ENCODE assay signal across 12 mouse cellular contexts in genomic region chr1:125702326-125702725, GRCm38 (mm10). TPM values are rescaled to one million over a fixed set of nuclear protein-coding genes. Genes with fewer than 3 reads are reported as not detected.
DNase-seq lines count a peak whose midpoint lies in the region; ATAC-seq and TF ChIP-seq lines count a peak whose summit lies in the region.
"Had no signal": no experiment of that assay in that cellular context is flagged by ENCODE, and none has a peak within 500 bp of the region (broad histone marks: within the 10 kb centered on the region; RNA-seq: fewer than 3 reads in every experiment).

No protein-coding gene starts in this region.

- no peaks in the 10 kb centered on the region for H3K4me1 ChIP-seq in kidney, embryonic 14.5 days (ENCODE audit: control insufficient read depth, insufficient read depth, low read length)
- peaks cover 15% of the 10 kb centered on the region for H3K4me1 ChIP-seq in heart, embryonic 16.5 days (ENCODE audit: control insufficient read depth, insufficient read depth, low read length)
- H3K4me1 ChIP-seq in neural tube, embryonic 15.5 days, result no peaks in the 10 kb centered on the region; the same call in none of the 2 replicates
- H3K4me1 ChIP-seq: megakaryocyte, embryonic 14.5 days had no signal

- H3K4me3 ChIP-seq in kidney, embryonic 14.5 days (ENCODE audit: low read length), result no peak overlapping the region
- no peak overlapping the region for H3K4me3 ChIP-seq in C2C12 (ENCODE audit: insufficient read depth, poor library complexity, severe bottlenecking)
- H3K4me3 ChIP-seq in heart, embryonic 16.5 days (ENCODE audit: low read length), result no peak overlapping the region
- H3K4me3 ChIP-seq in neural tube, embryonic 15.5 days (replicated peaks), result no peak overlapping the region
- H3K4me3 ChIP-seq: layer of hippocampus, adult 2 months; megakaryocyte, embryonic 14.5 days had no signal

- no peaks in the 10 kb centered on the region for H3K27me3 ChIP-seq in kidney, embryonic 14.5 days (ENCODE audit: control insufficient read depth, insufficient read depth, low read length)
- H3K27me3 ChIP-seq in C2C12 (ENCODE audit: control insufficient read depth, insufficient read depth, insufficient read length), result no peaks in the 10 kb centered on the region
- H3K27me3 ChIP-seq in heart, embryonic 16.5 days (ENCODE audit: control insufficient read depth, insufficient read depth, low read length), result no peaks in the 10 kb centered on the region
- H3K27me3 ChIP-seq in neural tube, embryonic 15.5 days (replicated peaks), result no peaks in the 10 kb centered on the region
- H3K27me3 ChIP-seq: megakaryocyte, embryonic 14.5 days had no signal

- peak; percentile 12 to 24 for DNase-seq in kidney, postnatal 36 days
- peak; percentile 58 for DNase-seq in adrenal gland, postnatal 10 days
- DNase-seq in urinary bladder, postnatal 36 days (ENCODE audit: low spot score in 2 of 2), result no peak
- DNase-seq: cerebellum, adult 18-20 months; thymus, postnatal 25 days had no signal

- no peaks in the 10 kb centered on the region for H3K9me3 ChIP-seq in kidney, embryonic 14.5 days (ENCODE audit: control insufficient read depth, low read length)
- H3K9me3 ChIP-seq in heart, embryonic 16.5 days (replicated peaks; ENCODE audit: control insufficient read depth, low read length), result no peaks in the 10 kb centered on the region
- H3K9me3 ChIP-seq in neural tube, embryonic 15.5 days (replicated peaks), result no peaks in the 10 kb centered on the region

- ATAC-seq in kidney, embryonic 14.5 days (ENCODE audit: low FRiP score, low TSS enrichment), result no peak
- peak; percentile 80 for ATAC-seq in heart, embryonic 16.5 days (replicated peaks; ENCODE audit: extremely low read depth, insufficient read depth, low FRiP score)
- no peak for ATAC-seq in neural tube, embryonic 15.5 days (ENCODE audit: low FRiP score)

- H3ac ChIP-seq in C2C12 (ENCODE audit: control insufficient read depth, insufficient read length, low read depth), result no peak overlapping the region

- no peak for TF ChIP-seq CTCF in C2C12 (IDR thresholded peaks at IDR 0.05; ENCODE audit: control insufficient read depth, insufficient read depth, insufficient read length)

- H3K9ac ChIP-seq in kidney, embryonic 14.5 days (ENCODE audit: low read depth, low read length), result no peak overlapping the region
- H3K9ac ChIP-seq in heart, embryonic 16.5 days (ENCODE audit: low read length), result no peak overlapping the region
- no peak overlapping the region for H3K9ac ChIP-seq in neural tube, embryonic 15.5 days (replicated peaks)

- 89% methylated on average over 8 of the region's 8 CpGs for WGBS in kidney, embryonic 14.5 days
- 23% methylated on average over 8 of the region's 8 CpGs for WGBS in heart, embryonic 16.5 days
- 79% methylated on average over 8 of the region's 8 CpGs for WGBS in neural tube, embryonic 15.5 days

- H3K79me3 ChIP-seq in C2C12 (ENCODE audit: low read depth), result peaks cover 8% of the 10 kb centered on the region

- H3K4me2 ChIP-seq in kidney, embryonic 14.5 days (replicated peaks; ENCODE audit: low read depth, low read length), result no peak overlapping the region
- peak overlapping the region; percentile 48 for H3K4me2 ChIP-seq in heart, embryonic 16.5 days (ENCODE audit: low read depth, low read length)
- H3K4me2 ChIP-seq in neural tube, embryonic 15.5 days, result no peak overlapping the region
- H3K4me2 ChIP-seq: liver, embryonic 11.5 days had no signal

- H3K27ac ChIP-seq in kidney, embryonic 14.5 days (ENCODE audit: low read depth, low read length), result no peak overlapping the region
- peak overlapping the region; percentile 62 for H3K27ac ChIP-seq in heart, embryonic 16.5 days (ENCODE audit: low read length)
- no peak overlapping the region for H3K27ac ChIP-seq in neural tube, embryonic 15.5 days (replicated peaks)
- H3K27ac ChIP-seq: layer of hippocampus, adult 2 months had no signal

- no peaks in the 10 kb centered on the region for H3K36me3 ChIP-seq in kidney, embryonic 14.5 days (ENCODE audit: control insufficient read depth, insufficient read depth, low read length)
- no peaks in the 10 kb centered on the region for H3K36me3 ChIP-seq in C2C12 (ENCODE audit: control insufficient read depth, insufficient read depth)
- no peaks in the 10 kb centered on the region for H3K36me3 ChIP-seq in heart, embryonic 16.5 days (ENCODE audit: control insufficient read depth, insufficient read depth)
- no peaks in the 10 kb centered on the region for H3K36me3 ChIP-seq in neural tube, embryonic 15.5 days

- peaks cover 28% of the 10 kb centered on the region for H3K79me2 ChIP-seq in C2C12 (ENCODE audit: control insufficient read depth, insufficient read depth)

TF ChIP-seq in C2C12, 6 proteins besides CTCF, POLR2A, EP300 and RAD21:
- TF ChIP-seq MYOD1 (IDR thresholded peaks at IDR 0.05; ENCODE audit: control insufficient read depth, insufficient read length, low read depth), result no peak
- TF ChIP-seq CEBPB (IDR thresholded peaks at IDR 0.05; ENCODE audit: low read depth), result peak; percentile 17

RNA-seq across cellular contexts. Expression of gene Gpr39, which starts 25.5 kb away (rescaled TPM):
- polyA plus RNA-seq in kidney, embryonic 14.5 days (2014; fragmentation: Nextera tagmentation; extraction: Ambion mirVana), result 2.8 and 3.7 TPM in 2 replicates
- 7.6 TPM for polyA plus RNA-seq in C2C12 (2012; fragmentation: generic; extraction: Trizol)
- total RNA-seq in adrenal gland, postnatal 10 days (2021), result under 1 TPM; 0.64 to 0.93 TPM
- 1.0 and 1.4 TPM in 2 replicates for polyA plus RNA-seq in heart, embryonic 16.5 days (2015; fragmentation: Nextera tagmentation; extraction: Ambion mirVana)
- 0.10 and 0.54 TPM in 2 replicates for polyA plus RNA-seq in neural tube, embryonic 15.5 days (2015; fragmentation: Nextera tagmentation; extraction: Ambion mirVana)

Comparison
In these comparisons a context has a peak if more than half of its experiments do, and no peak if none do; other contexts are left out.
1. DNase-seq: peak in kidney, postnatal 36 days (2 of 2) and adrenal gland, postnatal 10 days (single experiment); none in urinary bladder, postnatal 36 days (0 of 2).